Mouse (Mus musculus) lung, adult 18-20 months (tissue): ENCODE data around the gene Itgav.
"Not testable (repeated sequence)": the region's sequence is repeated elsewhere in the genome, so short reads cannot be mapped to it uniquely, and the experiment has no call there.

Experiments used
- DNase-seq, 2 experiments: peaks; one replicate each; pipeline ENCODE4 v3.0.0; 2022; ENCODE audit warnings: mixed read lengths in 2 of 2

Itgav gene

DNA sequence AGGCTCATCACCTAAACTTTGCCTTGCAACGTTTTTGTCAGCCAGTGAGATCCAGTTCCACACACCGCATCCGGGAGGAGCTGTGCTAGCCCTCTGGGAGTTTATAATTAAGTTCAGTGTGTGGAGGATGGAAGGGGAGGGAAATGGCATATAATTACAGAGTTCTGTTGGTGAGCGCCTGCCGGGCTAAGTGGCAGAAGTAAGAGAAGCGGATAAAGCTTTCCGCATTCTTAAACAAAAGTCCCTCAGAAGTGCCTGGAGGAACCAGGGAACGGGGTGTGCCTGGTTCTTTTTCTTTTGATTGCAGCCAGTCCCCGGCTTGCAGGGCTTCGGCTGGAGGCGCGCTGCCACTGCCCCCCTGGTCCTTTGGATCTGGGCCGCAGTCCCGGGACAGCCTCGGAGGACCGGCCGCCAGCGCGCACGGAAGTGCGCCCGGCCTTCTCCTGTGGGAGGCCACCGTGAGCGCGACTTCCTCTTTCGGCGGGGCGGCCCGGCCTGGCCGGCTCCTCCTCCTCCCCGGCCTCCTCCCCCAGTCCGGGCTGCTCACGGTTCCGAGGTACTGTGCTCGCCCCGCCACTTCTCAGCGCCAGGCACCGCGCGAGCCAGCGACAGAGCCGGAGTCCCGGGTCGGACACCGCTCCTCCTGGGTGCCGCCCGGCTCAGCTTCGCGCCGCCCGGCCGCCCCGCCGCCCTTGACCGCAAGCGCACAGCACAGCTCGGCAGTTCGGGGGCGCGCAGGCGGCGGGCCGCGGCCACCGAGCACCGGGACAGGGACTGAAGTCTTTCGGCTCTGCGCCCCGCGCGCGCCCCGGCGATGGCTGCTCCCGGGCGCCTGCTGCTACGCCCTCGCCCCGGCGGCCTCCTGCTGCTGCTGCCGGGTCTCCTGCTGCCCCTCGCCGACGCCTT is at the start of gene Itgav:
Gene Itgav (plus strand): TSS at position 477 of the 906 bp plus-strand sequence.
- peak; percentile 97 for DNase-seq

DNA sequence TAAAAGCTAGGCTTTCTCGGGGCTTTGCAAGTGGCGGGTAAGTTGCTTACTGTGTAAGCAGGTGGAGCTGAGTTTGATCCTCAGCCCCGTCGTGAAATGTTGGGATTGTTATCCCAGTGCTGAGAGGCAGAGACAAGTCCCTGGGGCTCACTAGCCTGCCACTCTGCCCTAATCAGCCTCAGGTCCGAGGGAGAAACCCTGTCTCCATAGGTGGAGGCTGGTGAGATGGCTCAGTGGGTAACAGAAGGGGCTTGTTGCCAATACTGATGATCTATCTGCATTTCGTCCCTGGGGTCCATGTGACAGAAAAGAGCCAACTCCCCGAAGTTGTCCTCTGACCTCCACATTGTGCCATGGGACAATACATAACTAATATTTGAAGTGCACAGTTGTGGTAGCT is 49.8 kb upstream of the Itgav start:
- DNase-seq = no peak

DNA sequence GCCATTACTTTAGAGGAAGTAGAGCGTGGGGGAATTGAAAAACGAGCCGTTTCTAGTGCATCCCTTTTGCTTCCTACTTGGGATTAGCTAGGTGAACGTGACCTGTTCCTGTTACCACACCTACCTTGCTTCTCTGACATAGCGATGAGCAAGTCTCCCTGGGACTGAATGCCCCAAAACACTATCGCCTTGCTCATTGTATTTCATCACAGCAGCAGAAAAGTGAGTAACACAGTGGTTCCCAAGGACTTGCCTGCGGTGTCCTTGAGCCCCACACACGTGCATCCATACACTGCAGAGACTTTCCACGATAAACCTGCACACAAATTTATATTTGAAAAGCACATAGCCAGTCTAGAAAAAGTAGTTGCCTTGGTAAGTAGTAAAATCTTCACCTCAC is 49.3 kb upstream of the Itgav start:
- no peak for DNase-seq

DNA sequence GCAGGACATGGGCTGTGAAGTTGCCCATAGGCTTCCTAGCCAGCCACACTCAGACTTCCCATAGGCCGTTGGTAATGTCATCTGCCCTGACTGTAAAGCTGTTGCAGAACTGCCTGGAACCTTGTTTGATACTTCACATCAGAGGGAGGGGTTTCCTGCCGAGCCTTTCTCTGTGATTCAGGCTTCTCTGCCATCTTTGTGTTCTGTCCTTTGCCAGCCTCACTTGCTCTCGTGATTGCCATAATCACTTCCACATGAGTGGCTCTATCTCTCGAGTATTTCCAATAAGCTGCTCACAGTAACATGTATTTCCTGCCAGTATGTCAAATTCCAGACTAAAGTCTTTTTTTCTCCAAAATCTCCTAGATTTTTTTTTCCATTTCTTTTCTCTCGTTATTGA is 48.5 kb upstream of the Itgav start:
- DNase-seq = no peak

DNA sequence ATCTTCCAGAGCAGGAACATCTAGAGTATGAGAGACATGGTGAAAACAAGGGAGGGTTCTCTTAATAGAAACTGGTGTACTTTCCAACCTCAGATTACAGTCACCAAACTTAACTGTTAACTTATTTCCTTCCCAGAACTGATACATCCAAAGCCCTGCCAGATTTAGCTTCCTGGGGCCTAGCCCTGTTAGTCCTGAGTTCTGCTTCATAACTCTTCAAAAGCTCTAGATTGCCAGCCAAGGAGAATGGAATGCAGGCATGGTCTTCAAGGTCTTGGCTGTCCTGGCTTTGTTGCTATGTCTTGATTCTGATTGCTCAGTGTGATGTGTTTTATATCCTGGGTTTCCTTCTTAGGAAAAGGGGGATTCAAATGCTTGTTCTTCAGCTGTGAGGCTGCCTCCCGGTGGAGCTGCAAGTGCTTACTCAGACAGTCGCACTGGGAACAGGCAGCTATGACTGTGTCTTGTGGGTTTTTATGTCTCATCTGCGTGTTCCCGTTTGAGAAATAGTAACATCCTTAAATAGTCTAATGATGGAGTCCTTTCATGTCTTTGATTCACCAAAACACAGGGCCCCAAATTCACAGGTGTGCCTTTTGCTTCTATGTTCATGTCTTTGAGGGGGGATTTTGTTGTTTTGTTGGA is 47.8 kb upstream of the Itgav start:
- DNase-seq = no peak

DNA sequence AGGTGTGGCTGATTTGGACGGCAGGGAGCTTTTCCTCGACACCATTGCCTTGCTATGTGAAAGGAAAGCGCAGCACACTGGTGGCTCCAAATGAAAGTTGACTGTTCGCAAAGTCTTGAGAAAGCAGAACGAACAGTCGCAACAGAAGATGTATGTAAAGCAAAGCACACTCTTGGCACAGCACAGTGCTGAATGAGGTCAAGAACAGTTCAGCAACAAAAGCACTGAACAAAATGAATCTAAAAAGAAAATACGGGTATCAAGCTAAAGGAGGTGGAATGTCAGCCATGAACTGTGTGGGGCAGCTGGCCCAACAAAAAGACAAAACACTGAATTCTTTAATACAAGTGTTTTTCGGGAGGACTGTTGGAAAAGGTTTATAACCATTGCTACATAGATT is 42.9 kb upstream of the Itgav start:
- DNase-seq = no peak

DNA sequence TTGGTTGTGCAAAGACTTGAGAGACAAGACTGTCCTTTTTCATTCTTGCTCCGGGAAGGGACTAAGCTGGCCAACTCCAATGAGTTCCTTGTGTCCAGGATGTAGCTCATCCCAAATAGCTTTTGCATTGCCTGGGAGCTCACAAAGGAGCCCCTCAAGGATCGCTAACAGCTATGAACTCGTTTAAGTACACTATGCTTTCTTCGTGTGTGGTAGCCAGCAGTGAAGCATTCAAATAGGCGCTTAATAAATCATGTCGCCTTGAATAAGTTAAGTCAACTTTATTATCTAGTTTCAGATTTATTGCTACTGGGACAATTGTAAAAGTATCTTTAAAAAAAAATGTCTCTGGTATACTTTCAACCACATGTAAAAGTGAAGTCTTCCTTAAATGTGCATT is 42.4 kb upstream of the Itgav start:
- no peak for DNase-seq

DNA sequence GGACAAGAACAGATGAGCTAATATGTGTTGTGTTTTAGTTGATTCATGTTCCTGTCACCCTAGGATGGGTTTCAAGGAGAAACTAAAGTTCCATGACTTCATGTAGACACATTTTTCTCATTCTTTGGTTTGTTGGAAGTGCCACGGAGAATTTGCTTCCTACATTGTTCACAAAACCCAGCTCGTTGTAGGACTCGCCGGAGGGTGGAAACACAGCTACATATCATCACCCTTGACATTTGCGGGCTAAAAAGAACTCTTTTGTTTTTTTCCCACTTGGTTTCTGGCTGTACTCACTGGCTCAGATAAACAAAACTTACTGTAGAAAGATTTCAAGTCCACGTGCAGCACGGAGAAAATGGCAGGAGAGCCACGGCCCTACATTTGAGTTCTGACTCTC is 41.9 kb upstream of the Itgav start:
- no peak for DNase-seq

DNA sequence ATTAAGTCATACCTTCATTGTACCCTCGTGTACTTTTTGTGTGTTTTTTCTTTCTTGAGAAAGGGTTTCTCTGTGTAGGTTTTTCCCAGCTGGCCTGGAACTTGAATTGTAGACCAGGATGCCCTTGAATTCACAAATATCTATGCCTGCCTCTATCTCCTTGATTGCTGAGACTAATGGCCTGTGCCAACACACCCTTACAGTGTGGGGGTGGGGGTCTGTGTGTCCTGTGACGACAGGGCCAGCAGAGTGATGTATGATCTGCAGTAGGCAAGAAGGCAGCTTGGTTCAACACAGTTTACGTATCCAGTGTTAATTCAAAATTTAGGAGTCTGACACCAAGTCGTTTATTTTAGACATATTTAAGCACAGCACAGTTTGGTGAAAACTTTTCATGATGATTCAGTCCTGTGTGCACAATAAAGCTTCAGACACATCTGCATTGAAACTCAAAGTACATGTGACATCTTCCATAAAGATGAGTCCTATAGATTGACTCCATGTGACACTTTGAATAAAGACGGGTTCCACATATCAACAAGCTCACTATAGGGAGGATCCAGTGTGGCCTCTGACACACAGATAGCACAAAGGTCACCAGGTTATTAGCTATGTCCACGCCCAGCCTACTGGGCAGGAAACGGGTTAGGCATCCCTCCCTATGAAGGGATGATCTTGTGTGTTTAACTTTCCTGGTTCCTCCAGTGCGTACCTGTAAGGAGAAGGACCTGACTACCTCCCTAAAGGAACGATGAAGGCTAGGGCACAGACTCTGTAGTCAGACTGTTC is 40.3 kb upstream of the Itgav start:
- no peak for DNase-seq

DNA sequence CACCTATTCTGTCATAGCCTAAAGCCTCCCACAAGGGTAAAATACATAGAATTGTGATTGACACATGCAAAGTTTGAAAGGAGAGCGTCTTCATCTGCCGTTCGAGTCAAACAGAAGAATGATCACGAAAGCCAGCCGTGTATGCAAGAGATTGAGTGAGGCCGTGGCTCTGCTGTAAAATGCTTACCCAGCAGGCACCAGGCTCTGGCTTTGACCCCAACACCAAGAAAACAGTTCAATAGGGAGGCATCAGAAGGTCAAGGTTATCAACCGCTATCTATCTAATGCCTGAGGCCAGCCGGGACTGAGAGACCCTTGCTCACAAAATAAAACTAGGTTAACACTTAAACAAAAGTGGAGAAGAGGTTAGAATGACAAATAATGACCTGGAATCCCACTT is 39.5 kb upstream of the Itgav start:
- no peak for DNase-seq

DNA sequence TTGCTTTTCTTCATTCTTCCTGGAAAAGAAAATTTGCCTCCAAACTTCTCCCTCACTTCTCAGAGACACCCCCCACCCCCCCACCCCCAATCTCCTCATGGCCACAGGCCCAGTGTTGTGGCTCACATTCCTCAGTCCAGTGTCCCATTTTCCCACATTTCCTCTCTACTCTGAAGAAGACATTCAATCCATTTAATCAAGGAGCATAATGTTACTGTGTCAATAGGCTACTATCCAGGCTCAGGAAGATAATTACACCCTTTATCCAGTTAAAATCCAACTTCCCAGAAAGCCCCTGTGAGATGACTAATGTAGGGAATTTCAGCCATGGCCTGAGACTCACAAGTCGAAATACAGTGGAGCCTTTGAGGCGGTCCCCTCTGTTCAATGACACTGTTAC is 33.8 kb upstream of the Itgav start:
- no peak for DNase-seq

DNA sequence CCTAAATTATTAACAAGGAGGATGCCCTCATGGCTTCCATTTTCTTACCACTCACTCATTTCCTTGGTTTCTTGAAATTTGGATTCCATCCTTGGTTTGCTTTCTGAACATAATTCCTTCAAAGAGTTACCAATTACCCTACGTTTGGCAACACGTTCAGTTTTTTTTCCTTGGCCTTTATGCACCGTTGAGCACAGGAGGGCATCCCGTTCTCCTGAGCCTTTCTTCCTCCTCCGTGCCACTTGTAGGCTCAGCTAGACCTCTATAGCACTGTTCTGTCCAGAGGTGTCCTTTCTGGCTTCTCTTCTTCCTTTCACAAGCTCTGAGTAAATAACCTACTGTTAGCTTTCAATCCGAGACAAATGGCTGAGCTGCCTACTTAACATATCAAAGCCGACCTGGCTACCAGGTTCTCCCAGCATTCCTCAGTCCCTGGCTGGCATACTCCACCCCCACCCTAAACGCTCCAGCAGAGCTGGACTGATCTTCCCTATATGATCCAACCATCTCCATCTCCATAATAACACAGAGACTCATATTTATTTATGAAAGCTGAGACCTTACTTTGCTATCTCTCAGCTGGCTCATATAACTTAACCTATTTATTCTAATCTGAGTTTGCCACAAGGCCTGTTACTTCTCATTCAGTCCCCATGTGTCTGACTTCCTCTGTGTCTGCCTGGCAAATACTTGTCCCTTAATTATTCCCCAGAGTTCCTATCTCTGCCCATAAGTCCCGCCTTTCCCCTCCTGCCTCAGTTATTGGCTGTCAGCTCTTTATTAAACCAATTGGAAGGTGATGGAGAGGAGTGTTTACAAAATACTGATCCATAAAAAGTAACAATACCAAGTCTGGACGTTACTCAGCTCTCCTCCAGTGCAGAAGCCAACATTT is 31.3 kb upstream of the Itgav start:
- no peak for DNase-seq

DNA sequence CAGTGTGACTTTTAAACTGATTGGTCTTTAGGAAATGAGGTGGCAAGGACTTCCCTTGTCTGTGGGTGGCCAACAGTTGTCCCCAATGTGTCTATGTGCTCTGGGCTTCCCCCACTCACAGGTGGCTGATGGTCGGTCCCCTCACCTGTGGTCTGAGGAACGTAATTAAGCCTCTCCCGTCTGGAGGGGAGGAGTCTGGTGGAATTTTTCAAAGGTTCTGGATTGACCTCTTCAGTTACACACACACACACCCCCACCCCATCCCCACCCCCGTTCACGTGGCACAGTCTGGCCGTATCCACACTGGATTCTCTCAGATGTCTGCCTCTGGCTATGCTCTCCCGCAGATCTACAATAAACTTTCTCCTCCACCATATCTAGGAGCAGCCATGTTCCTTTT is 30.1 kb upstream of the Itgav start:
- no peak for DNase-seq

DNA sequence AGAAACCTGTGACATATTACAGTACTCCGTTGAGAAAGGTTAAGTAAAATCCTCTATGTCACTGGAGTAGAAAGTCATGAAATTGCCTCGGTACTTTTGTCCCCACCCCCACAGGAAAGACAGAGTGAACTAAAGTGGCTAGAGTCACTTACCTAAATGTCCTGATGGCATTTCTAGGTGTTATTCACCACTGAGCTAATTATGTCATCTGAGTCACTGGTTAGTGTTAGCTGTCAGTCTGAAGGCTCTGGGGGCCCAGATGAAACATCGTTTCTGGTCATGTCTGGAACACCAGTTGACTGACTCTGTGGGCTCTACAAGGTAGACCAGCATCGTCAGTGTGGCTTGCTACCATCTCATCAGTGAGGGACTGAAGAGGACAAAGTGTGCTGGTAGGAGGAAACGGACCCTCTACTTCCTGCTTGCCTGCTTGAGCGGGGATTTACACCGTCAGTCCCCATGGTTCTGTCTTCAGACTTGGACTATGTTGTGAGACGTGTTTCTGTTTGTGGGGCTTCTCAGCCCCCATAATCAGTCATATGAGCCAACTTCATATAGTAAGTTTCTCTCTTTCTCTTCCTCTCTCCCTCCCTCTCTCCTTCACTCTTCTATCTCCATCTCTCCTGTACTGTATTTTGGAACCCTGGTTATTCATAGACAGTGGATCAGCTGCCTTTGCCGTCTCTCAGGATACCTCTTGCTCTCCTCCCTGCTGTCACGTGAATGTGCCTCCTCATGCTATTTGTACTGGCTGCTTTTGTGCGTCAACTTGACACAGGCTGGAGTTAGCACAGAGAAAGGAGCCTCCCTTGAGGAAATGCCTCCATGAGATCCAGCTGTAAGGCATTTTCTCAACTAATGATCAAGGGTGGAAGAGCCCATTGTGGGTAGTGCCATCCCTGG is 28.6 kb upstream of the Itgav start:
- no peak for DNase-seq

DNA sequence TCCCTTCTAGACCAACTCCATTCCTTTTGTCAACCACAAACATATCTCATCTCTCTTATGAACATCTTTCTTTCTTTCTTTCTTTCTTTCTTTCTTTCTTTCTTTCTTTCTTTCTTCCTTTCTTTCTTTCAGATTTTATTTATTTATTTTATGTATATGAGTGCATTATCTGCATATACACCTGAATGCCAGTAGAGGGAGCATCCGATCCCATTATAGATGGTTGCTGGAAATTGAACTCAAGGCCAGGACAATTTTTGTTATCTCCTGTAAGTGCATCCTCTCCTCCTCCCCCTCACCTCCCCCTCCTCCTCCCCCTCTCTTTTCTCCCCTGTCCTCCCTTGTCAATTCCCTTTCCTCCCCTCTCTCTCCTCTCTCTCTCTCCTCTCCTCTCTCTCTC is 25.7 kb upstream of the Itgav start:
- no peak for DNase-seq

DNA sequence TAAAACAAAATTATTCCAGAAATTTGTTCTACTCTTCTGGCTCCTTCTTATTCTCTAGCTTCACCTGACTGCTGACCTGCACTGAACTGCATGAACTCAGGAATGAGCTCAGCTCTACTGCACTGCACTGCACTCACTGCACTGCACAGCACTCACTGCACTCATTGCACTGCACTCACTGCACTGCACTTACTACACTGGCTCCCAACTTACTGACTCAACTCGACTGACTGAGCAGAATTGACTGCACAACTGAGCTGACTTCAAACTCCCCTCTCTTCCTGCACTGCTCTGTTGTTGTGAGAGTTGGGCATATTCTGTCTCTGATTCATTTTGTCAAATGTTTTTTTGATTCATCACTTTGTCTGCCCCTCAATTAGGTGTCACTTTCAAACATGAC is 24.9 kb upstream of the Itgav start:
- no peak for DNase-seq

DNA sequence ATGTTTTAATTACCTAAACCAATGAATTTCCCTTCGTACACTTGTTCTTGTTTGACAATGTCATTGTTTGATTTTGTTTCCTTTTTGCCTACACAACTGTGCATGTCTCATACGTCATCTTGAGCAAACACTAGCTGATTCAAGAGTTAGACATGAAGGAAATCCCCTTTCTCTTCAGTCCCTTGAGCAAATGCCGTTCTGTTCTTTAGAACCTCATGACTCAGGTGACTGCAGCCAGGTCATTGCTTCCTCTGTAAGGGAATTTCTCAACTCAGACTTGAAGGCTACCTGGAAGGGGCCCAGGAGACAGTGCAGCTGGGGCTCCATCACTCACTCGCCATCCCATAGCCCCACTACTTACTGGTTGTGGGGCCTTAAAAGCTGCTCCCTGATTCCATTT is 23.5 kb upstream of the Itgav start:
- peak in 1 of 2 experiments; percentile 18 for DNase-seq

DNA sequence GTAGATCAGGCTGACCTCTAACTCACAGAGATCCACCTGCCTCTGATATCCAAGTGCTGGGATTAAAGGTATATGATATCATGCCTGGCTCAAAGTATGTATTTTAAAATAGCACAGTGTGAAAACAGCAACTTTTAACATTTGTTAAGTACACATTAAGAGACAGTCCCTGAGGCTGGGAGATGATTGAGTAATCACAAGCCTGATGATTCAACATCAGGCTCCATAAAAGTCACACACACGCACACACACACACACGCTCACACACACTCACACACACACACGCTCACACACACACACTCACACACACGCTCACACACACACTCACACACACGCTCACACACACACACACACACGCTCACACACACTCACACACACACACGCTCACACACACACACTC is 21.8 kb upstream of the Itgav start:
- no peak for DNase-seq

DNA sequence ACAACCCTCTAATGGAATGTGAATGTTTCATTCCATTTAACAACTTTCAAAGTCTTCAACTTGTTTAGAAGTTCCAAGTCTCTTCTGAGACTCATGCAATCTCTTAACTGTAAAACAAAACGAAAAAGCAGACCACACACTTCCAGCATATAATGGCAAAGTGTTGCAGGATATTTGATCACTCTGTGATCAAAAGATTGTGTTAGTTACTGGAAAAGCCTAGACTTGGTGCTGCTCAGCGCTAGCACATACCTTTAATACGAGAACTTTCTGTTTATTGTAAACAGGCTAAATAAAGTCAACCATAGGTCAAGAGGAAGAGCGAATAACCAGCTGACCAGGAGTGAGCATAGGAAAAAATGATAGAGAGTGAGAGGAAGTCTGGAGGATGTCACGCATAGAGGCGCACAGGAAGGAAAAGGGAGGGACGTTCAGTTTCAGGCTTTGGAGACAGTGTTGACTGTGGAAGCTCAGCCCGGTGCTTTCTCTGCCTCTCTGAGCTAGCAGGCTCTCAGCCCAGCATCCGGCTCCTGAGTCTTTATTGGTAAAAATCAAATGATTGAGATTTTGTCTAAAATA is 18.5 kb upstream of the Itgav start:
- DNase-seq = no peak

DNA sequence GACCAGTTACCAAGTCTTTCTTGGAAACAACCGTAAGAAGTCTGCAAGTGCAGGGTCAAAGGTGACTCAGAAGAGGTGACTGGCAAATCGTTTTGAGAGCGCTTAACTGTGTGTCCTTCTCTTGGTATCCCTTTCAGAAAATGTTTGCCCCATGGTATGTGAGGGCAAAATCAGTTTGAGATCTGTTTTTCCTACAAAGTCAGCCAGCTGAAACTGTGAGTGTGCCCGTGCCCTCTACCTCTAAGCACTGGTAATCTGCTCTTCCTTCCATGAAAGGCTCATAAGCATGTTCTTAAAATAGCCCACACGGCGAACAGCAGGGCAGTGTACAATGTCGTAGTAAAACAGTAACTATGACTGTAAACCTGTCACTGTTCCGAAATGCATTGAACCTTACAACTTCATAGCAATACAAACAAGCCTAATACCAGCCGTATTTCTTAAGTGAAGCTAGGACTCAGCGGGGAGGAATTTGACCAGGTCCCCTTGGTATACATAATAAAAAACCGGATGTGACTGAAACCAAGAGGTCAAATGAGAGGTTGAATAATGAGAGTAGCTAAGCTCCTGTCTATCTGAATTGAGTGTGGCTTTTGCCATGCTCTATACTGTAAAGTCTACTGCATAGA is 14.2 kb upstream of the Itgav start:
- no peak for DNase-seq

DNA sequence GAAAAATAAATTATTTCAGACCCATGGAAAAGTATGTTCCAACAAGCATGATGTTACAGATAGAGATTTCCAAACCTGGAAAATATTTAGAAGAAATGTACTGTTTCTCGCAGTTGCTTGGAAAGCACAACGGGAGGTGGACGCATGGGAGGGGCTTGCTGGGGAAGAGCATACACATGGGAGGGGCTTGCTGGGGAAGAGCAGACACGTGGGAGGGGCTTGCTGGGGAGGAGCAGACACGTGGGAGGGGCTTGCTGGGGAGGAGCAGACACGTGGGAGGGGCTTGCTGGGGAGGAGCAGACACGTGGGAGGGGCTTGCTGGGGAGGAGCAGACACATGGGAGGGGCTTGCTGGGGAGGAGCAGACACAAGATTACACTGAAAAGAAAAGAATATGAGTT is 10.9 kb upstream of the Itgav start:
- DNase-seq = not testable (repeated sequence)
